Mouse (Mus musculus) E14TG2a.4 (cell line): ENCODE results near the gene Gsta3.
"Not testable (repeated sequence)": the region's sequence is repeated elsewhere in the genome, so short reads cannot be mapped to it uniquely, and the experiment has no call there.

Experiments used
- H3K27me3 ChIP-seq: 2 replicates; pipeline ENCODE4 v1.6.1; 2014; ENCODE audit warnings: low read length, control low read depth; ENCODE audit not compliant: insufficient read depth
- H3K36me3 ChIP-seq: 2 replicates; pipeline ENCODE4 v1.6.1; 2014; ENCODE audit warnings: low read length, control low read depth; ENCODE audit not compliant: insufficient read depth
- H3K4me1 ChIP-seq: replicated peaks from 2 replicates; pipeline ENCODE4 v1.6.1; 2014; ENCODE audit warnings: low read depth, low read length, control low read depth
- H3K4me3 ChIP-seq: replicated peaks from 2 replicates; pipeline ENCODE4 v1.5.1; 2014; ENCODE audit warnings: mild to moderate bottlenecking, low read length
- H3K9me3 ChIP-seq: 2 replicates; pipeline ENCODE4 v1.6.1; 2014; ENCODE audit warnings: low read length, control low read depth
- CTCF ChIP-seq: conservative IDR thresholded peaks from 2 replicates; pipeline ENCODE4 v1.5.1; 2014; ENCODE audit warnings: low read length
- NANOG ChIP-seq: IDR thresholded peaks from 2 replicates; pipeline ENCODE4 v1.6.1; 2014; ENCODE audit warnings: borderline replicate concordance, low read length, mixed read lengths
- POU5F1 ChIP-seq: IDR thresholded peaks from 2 replicates; pipeline ENCODE4 v1.6.1; 2014; ENCODE audit warnings: low read length, borderline replicate concordance

Gsta3 gene

DNA sequence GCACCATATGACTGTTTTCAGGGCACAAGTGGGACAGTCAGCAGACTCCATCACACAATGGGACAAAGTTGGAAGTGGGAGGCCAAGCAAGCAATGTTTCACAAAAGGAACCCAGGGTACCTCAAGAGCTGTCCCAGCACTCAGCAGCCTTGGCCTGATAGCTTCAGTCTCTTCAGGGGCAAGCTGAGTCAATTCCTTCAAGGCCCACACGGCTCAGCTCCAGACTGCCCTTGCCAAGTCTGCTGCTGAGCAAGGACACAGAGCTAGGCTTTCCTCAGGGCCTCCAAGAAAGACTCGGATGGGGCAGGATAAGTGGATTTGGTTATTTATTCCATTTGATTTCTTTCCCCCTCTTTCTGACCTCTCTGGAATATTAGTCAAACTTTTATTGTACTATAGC is 39.9 kb downstream of the Gsta3 start:
- H3K27me3 ChIP-seq = no peaks in the 10 kb centered on the region
- no peak for TF ChIP-seq POU5F1
- TF ChIP-seq CTCF = no peak
- TF ChIP-seq NANOG = no peak
- H3K9me3 ChIP-seq = no peaks in the 10 kb centered on the region
- H3K4me1 ChIP-seq = no peaks in the 10 kb centered on the region
- H3K4me3 ChIP-seq = no peak overlapping the region
- H3K36me3 ChIP-seq = no peaks in the 10 kb centered on the region

DNA sequence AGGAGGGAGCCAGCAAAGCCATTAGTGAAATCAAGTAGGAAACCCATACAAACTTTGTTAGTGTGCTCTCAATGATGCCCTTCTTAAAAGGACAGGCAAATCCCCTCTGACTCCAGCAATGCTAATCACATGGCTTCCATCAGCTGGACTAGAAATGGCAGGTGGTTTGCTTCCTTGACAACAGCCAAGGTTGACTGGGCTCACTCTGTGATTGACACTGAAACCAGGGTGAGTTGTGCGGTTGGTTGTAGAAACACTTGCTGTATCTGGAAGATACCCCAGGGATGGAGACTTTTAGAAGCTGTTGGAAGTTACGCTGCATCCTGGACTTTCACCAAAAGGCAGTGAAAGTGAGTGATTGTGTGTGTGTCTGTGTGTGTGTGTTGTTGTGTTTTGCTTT is 44.3 kb downstream of the Gsta3 start:
- H3K27me3 ChIP-seq, H3K36me3 ChIP-seq, H3K4me1 ChIP-seq, H3K9me3 ChIP-seq, H3K4me3 ChIP-seq: not testable (repeated sequence)

GRCm38 (mm10) chr1:21291394-21291793 is 51.0 kb downstream of the Gsta3 start:
- H3K4me1 ChIP-seq = no peaks in the 10 kb centered on the region
- no peaks in the 10 kb centered on the region for H3K27me3 ChIP-seq
- no peak overlapping the region for H3K4me3 ChIP-seq
- TF ChIP-seq CTCF (no peak), NANOG (no peak), POU5F1 (no peak)
- H3K9me3 ChIP-seq = no peaks in the 10 kb centered on the region
- H3K36me3 ChIP-seq = no peaks in the 10 kb centered on the region

DNA sequence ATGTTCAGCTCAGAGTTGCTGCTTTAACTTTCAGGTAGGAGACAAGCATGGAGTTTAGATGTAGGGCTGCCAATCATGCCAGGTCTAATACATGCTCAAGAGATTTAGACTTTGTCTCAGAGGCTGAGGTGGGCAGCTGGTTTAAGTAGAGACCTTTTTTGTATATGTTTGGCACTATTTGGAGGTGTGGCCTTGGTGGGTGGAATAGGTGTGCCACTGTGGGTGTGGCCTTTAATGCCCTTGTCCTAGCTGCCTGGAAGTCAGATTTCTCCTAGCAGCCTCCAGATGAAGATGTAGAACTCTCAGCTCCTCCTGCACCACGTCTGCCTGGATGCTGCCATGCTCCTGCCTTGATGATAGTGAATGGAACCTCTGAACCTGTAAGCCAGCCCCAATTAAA is 52.2 kb downstream of the Gsta3 start:
- H3K9me3 ChIP-seq = no peaks in the 10 kb centered on the region
- no peaks in the 10 kb centered on the region for H3K4me1 ChIP-seq
- no peaks in the 10 kb centered on the region for H3K27me3 ChIP-seq
- no peak overlapping the region for H3K4me3 ChIP-seq
- no peak for TF ChIP-seq NANOG
- no peak for TF ChIP-seq CTCF
- TF ChIP-seq POU5F1 = no peak
- H3K36me3 ChIP-seq = no peaks in the 10 kb centered on the region

- Histone ChIP-seq H3K4me1 (no peaks in the 10 kb centered on the region), H3K36me3 (no peaks in the 10 kb centered on the region), H3K4me3 (no peak overlapping the region), H3K27me3 (no peaks in the 10 kb centered on the region), H3K9me3 (no peaks in the 10 kb centered on the region)
- TF ChIP-seq POU5F1 (no peak), CTCF (no peak), NANOG (no peak)
These were observed 55.8 kb downstream of the Gsta3 start for GRCm38 (mm10) chr1:21296169-21296568.

DNA sequence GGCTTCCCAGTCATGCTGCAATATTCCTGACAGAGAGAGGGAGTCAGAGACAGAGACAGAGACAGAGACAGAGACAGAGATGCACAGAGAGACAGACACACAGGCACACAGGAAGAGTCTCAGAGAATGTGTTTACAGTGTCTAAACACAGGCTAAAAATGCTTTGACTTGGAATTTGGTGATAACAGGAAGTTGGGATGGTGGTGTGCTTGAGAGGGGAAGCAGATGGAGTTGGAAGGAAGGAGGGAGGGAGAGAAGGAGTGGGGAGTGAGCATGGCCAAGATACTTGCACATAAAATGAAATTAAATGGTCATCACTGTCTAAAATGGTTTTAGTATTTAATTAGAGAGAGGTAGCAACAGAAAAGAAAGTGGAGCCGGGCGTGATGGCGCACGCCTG is 57.7 kb downstream of the Gsta3 start:
- no peak overlapping the region for H3K4me3 ChIP-seq
- no peaks in the 10 kb centered on the region for H3K9me3 ChIP-seq
- TF ChIP-seq CTCF (no peak), POU5F1 (no peak), NANOG (no peak)
- H3K36me3 ChIP-seq = no peaks in the 10 kb centered on the region
- H3K4me1 ChIP-seq = no peaks in the 10 kb centered on the region
- H3K27me3 ChIP-seq = no peaks in the 10 kb centered on the region

- Histone ChIP-seq H3K36me3 (no peaks in the 10 kb centered on the region), H3K27me3 (no peaks in the 10 kb centered on the region), H3K4me3 (no peak overlapping the region), H3K9me3 (no peaks in the 10 kb centered on the region), H3K4me1 (no peaks in the 10 kb centered on the region)
- TF ChIP-seq NANOG = no peak
- no peak for TF ChIP-seq CTCF
- no peak for TF ChIP-seq POU5F1
These were observed 59.4 kb downstream of the Gsta3 start for GRCm38 (mm10) chr1:21299826-21300225.

DNA sequence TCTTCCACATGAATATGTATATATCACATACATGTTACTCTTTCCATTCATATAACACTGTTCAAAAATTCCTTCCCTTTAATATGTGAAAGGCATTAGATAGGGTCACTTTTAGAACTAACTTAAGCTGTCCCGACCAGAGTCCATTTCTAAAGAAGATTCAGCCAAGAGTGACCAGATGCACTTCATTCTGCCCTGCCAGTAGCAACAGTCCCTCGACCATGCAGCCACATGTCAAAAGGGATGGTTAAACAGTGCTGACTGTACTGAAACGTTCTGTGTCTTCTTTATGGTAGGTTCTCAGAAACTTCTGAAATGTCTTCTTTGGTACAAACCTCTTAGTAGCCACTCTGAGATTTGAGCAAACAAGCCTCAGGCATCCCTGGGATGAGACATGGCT is 61.3 kb downstream of the Gsta3 start:
- TF ChIP-seq CTCF (no peak), NANOG (no peak), POU5F1 (no peak)
- Histone ChIP-seq H3K4me1 (no peaks in the 10 kb centered on the region), H3K9me3 (no peaks in the 10 kb centered on the region), H3K4me3 (no peak overlapping the region), H3K27me3 (no peaks in the 10 kb centered on the region), H3K36me3 (no peaks in the 10 kb centered on the region)

GRCm38 (mm10) chr1:21304174-21304573 is 63.8 kb downstream of the Gsta3 start:
- Histone ChIP-seq H3K36me3 (no peaks in the 10 kb centered on the region), H3K27me3 (no peaks in the 10 kb centered on the region), H3K4me1 (no peaks in the 10 kb centered on the region), H3K4me3 (no peak overlapping the region), H3K9me3 (no peaks in the 10 kb centered on the region)
- TF ChIP-seq NANOG (no peak), CTCF (no peak), POU5F1 (no peak)

- Histone ChIP-seq H3K4me1 (no peaks in the 10 kb centered on the region), H3K9me3 (no peaks in the 10 kb centered on the region), H3K36me3 (no peaks in the 10 kb centered on the region), H3K4me3 (no peak overlapping the region), H3K27me3 (no peaks in the 10 kb centered on the region)
- TF ChIP-seq CTCF = no peak
- TF ChIP-seq POU5F1 = no peak
- no peak for TF ChIP-seq NANOG
These were observed 64.3 kb downstream of the Gsta3 start for GRCm38 (mm10) chr1:21304646-21305045.
